Mouse (Mus musculus) small intestine, adult 2 months (tissue): ENCODE measurements around the gene Nipal3.

Source experiments
- CTCF ChIP-seq: fragments of 200-500 bp; IDR thresholded peaks from 2 replicates; pipeline ENCODE4 v1.5.1; 2012; ENCODE audit warnings: low read depth, mild to moderate bottlenecking, control low read depth, inconsistent platforms, low read length, moderate library complexity, mixed read lengths; ENCODE audit not compliant: insufficient replicate concordance, insufficient read length; ENCODE audit errors: extremely low read depth
- POLR2A ChIP-seq: fragments of 200-500 bp; IDR thresholded peaks from 2 replicates; pipeline ENCODE4 v1.6.1; 2012; ENCODE audit warnings: low read depth, mild to moderate bottlenecking, control low read depth, inconsistent platforms, low read length, moderate library complexity

DNA sequence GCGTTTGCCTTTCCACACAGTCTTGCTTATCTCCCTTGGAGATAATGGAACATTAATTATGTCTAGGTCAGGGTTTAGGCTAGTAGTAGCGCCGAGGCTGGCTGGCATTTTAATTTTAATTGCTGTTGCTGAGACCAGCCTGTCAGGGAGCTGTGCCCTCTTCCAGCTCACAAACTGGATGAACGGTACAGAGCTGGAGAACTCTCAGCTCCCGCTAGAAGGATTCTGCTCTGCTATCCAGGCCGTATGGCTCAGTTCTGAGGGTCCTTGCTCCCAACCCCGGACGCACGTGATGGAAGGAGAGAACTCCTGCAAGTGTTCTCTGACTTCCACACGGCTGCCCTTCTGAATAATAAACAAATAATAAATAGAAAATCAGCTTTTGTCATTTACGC lies 60.4 kb downstream of the Nipal3 start:
- no peak for TF ChIP-seq POLR2A
- no peak for TF ChIP-seq CTCF
